Mouse (Mus musculus) induced T-regulatory cell, adult 2 months (primary cell): ENCODE measurements around the gene 4931422A03Rik.

Experiments used
- DNase-seq: peaks from one replicate; pipeline ENCODE4 v3.0.0-alpha.2; 2012; ENCODE audit warnings: low read depth

Gene 4931422A03Rik

GRCm38 (mm10) chr2:103937670-103938069 lies 90.5 kb downstream of the 4931422A03Rik start:
- no peak for DNase-seq

GRCm38 (mm10) chr2:103936666-103937065 lies 91.5 kb downstream of the 4931422A03Rik start:
- no peak for DNase-seq

- DNase-seq, result no peak
These were observed 92.3 kb downstream of the 4931422A03Rik start for GRCm38 (mm10) chr2:103935691-103936435.

- no peak for DNase-seq
These were observed 93.5 kb downstream of the 4931422A03Rik start for GRCm38 (mm10) chr2:103934670-103935069.

- no peak for DNase-seq
These were observed 93.9 kb downstream of the 4931422A03Rik start for GRCm38 (mm10) chr2:103934270-103934669.

- no peak for DNase-seq
These were observed 95.7 kb downstream of the 4931422A03Rik start for GRCm38 (mm10) chr2:103932480-103932879.

GRCm38 (mm10) chr2:103932025-103932424 lies 96.1 kb downstream of the 4931422A03Rik start:
- no peak for DNase-seq

GRCm38 (mm10) chr2:103931511-103931911 lies 96.7 kb downstream of the 4931422A03Rik start:
- no peak for DNase-seq

GRCm38 (mm10) chr2:103930306-103931019 lies 97.7 kb downstream of the 4931422A03Rik start:
- no peak for DNase-seq

- no peak for DNase-seq
These were observed 100.5 kb downstream of the 4931422A03Rik start for GRCm38 (mm10) chr2:103927610-103928145.

GRCm38 (mm10) chr2:103926586-103927113 lies 101.5 kb downstream of the 4931422A03Rik start:
- DNase-seq, result no peak

GRCm38 (mm10) chr2:103919488-103919887 lies 108.7 kb downstream of the 4931422A03Rik start:
- DNase-seq, result no peak

- DNase-seq, result no peak
These were observed 109.8 kb downstream of the 4931422A03Rik start for GRCm38 (mm10) chr2:103918375-103918774.

- DNase-seq, result no peak
These were observed 110.8 kb downstream of the 4931422A03Rik start for GRCm38 (mm10) chr2:103917375-103917774.
